Mouse (Mus musculus) erythroblast, embryonic 14.5 days (primary cell): Measurements from ENCODE around the gene Fzd1.

Experiments used
- GATA1 ChIP-seq: IDR thresholded peaks from 2 replicates; pipeline ENCODE4 v1.6.1; 2012; ENCODE audit warnings: low read length, inconsistent platforms, mixed read lengths
- TAL1 ChIP-seq: IDR thresholded peaks from 3 replicates; pipeline ENCODE4 v1.6.1; 2012; ENCODE audit warnings: low read length, inconsistent platforms, mixed read lengths

DNA sequence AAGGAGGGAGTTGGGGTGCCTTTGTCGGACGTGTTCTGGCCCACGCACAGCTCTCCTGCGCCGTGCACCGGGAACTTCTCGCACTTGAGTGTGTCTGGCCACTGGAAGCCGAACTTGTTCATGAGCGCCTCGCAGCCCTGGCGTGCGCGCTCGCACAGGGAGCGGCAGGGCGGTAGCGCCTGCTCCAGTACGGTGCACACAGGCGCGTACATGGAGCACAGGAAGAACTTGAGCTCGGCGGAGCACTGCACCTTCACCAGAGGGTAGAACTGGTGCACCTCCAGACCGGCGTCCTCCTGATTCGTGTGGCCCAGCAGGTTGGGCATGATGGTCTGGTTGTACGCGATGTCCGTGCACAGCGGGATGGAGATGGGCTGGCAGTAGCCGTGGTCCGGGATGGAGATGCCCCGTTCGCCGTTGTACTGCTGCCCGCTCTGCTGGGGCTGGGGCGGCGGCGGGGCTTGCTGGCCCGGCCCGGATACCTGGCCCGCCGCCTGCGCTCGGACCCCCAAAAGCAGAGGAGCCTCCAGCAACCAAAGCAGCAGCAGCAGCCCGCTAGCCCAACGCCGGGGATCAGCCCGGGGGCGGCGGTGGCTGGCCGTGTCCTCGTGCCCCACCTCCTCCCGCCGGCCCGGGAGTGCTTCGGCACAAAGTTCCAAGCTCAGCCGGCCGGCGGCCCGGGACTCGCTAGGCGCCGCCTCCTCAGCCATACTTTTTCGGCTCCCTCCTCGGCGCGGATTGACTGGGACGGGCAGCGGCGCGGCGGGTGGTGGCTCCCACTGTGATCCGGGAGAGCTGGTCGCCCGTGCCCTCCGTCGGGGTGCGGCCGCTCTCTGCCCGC lies 744 bp downstream of the Fzd1 start:
- no peak for TF ChIP-seq GATA1
- no peak for TF ChIP-seq TAL1
